ENCODE assay signal across 20 mouse cellular contexts in the genomic region with DNA sequence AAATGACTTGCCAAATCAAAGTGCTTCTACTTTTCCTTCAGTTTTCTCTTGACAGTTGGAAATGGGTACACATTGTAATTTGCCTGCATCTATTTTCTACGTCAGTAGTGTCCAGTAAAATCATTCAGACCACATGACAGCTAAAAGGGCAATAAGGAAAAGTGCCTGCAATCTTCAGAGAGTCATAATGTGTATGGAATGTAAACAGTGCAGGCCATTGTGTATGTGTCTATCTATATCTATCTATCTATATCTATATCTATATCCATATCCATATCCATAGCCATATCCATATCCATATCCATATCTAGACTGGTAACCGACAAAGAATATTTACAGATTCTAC.
DNase-seq lines count a peak whose midpoint lies in the region; ATAC-seq and TF ChIP-seq lines count a peak whose summit lies in the region.
"Had no signal": no experiment of that assay in that cellular context is flagged by ENCODE, and none has a peak within 500 bp of the region (broad histone marks: within the 10 kb centered on the region; RNA-seq: fewer than 3 reads in every experiment).

No protein-coding gene starts in this region.

- H3K27ac ChIP-seq in kidney, adult 2 months (ENCODE audit: insufficient read depth, low read depth, low read length): peak overlapping the region; percentile 99
- no peak overlapping the region for H3K27ac ChIP-seq in lung, embryonic 14.5 days (ENCODE audit: low read depth)
- H3K27ac ChIP-seq in intestine, embryonic 15.5 days: peak overlapping the region; percentile 10; the same call in 1 of the 2 replicates
- H3K27ac ChIP-seq: embryonic facial prominence, embryonic 13.5 days; forebrain, embryonic 13.5 days; heart, embryonic 10.5 days; hindbrain, embryonic 14.5 days; liver, embryonic 15.5 days; macrophage; midbrain, embryonic 10.5 days had no signal

- no peak overlapping the region for H3K4me3 ChIP-seq in kidney, adult 2 months (ENCODE audit: insufficient read depth, low read depth, low read length)
- H3K4me3 ChIP-seq in lung, embryonic 14.5 days (ENCODE audit: low read depth, low read length): no peak overlapping the region
- H3K4me3 ChIP-seq in intestine, embryonic 15.5 days (replicated peaks): no peak overlapping the region
- H3K4me3 ChIP-seq in myocyte: no peak overlapping the region
- H3K4me3 ChIP-seq: embryonic facial prominence, embryonic 13.5 days; forebrain, embryonic 13.5 days; heart, embryonic 10.5 days; liver, embryonic 15.5 days; midbrain, embryonic 10.5 days had no signal

- 56% methylated on average over 2 of the region's 2 CpGs for WGBS in kidney, adult 2 months
- 58% methylated on average over 2 of the region's 2 CpGs for WGBS in lung, embryonic 14.5 days
- 60% methylated on average over 2 of the region's 2 CpGs for WGBS in intestine, embryonic 15.5 days

- H3K79me2 ChIP-seq in myocyte (ENCODE audit: control insufficient read depth, insufficient read depth): no peaks in the 10 kb centered on the region

- H3K4me1 ChIP-seq in kidney, adult 2 months (ENCODE audit: control insufficient read depth, insufficient read depth, low read length): peaks cover 47% of the 10 kb centered on the region
- no peaks in the 10 kb centered on the region for H3K4me1 ChIP-seq in lung, embryonic 14.5 days (ENCODE audit: insufficient read depth)
- H3K4me1 ChIP-seq in intestine, embryonic 15.5 days (replicated peaks): 0 out of 2 replicates have a peak, but pooled peaks cover 2% of the 10 kb centered on the region
- H3K4me1 ChIP-seq: heart, embryonic 10.5 days; liver, embryonic 15.5 days; midbrain, embryonic 10.5 days had no signal

- no peak overlapping the region for H3ac ChIP-seq in myocyte (ENCODE audit: control insufficient read depth, insufficient read length)

- H3K9ac ChIP-seq in lung, embryonic 14.5 days: no peak overlapping the region
- H3K9ac ChIP-seq in intestine, embryonic 15.5 days: no peak overlapping the region
- H3K9ac ChIP-seq: embryonic facial prominence, embryonic 13.5 days; forebrain, embryonic 13.5 days; hindbrain, embryonic 14.5 days; liver, embryonic 15.5 days had no signal

- TF ChIP-seq CTCF in kidney, adult 2 months (conservative IDR thresholded peaks at IDR 0.05; ENCODE audit: insufficient read depth, insufficient read length, low read depth, low read length): no peak
- TF ChIP-seq CTCF in lung, embryonic 14.5 days (IDR thresholded peaks at IDR 0.05; ENCODE audit: low read depth): no peak

- no peak for DNase-seq in kidney, adult 2 months
- DNase-seq in kidney, postnatal 25 days: no peak
- no peak for DNase-seq in lung, embryonic 14.5 days
- no peak for DNase-seq in lung, adult 18-20 months
- no peak for DNase-seq in frontal cortex, postnatal 36 days (ENCODE audit: low spot score in 2 of 2)
- DNase-seq in spleen, postnatal 4 days (ENCODE audit: low spot score in 2 of 2): no peak
- DNase-seq: cerebellum, adult 18-20 months; cerebellum, postnatal 25 days; gastrocnemius, adult 2 months had no signal

- H3K36me3 ChIP-seq in kidney, adult 2 months (ENCODE audit: control insufficient read depth, insufficient read depth, low read length): no peaks in the 10 kb centered on the region
- H3K36me3 ChIP-seq in lung, embryonic 14.5 days (ENCODE audit: insufficient read depth): no peaks in the 10 kb centered on the region
- no peaks in the 10 kb centered on the region for H3K36me3 ChIP-seq in intestine, embryonic 15.5 days
- no peaks in the 10 kb centered on the region for H3K36me3 ChIP-seq in myocyte (ENCODE audit: control insufficient read depth, insufficient read depth)
- H3K36me3 ChIP-seq: embryonic facial prominence, embryonic 13.5 days; heart, embryonic 10.5 days; liver, embryonic 15.5 days; midbrain, embryonic 10.5 days had no signal

- peak; percentile 17; the same call in 1 of the 2 replicates for ATAC-seq in lung, embryonic 14.5 days (ENCODE audit: insufficient read depth)
- ATAC-seq in intestine, embryonic 15.5 days: peak; percentile 77
- ATAC-seq: forebrain, embryonic 13.5 days; inflammation-experienced regulatory T-cells, adult 6 months; midbrain, embryonic 16.5 days had no signal

- no peak overlapping the region for H3K4me2 ChIP-seq in lung, embryonic 14.5 days
- H3K4me2 ChIP-seq in intestine, embryonic 15.5 days (replicated peaks): 0 out of 2 replicates have a peak overlapping the region, but pooled peaks have one; percentile 15
- H3K4me2 ChIP-seq in myocyte (ENCODE audit: low read depth): peak overlapping the region; percentile 86
- H3K4me2 ChIP-seq: embryonic facial prominence, embryonic 13.5 days; forebrain, embryonic 13.5 days; hindbrain, embryonic 14.5 days; liver, embryonic 15.5 days had no signal

- TF ChIP-seq POLR2A in kidney, adult 2 months (IDR thresholded peaks at IDR 0.05; ENCODE audit: low read depth, low read length): no peak
- no peak for TF ChIP-seq POLR2A in myocyte (IDR thresholded peaks at IDR 0.05; ENCODE audit: insufficient read length, low read depth)

- H3K27me3 ChIP-seq in kidney, adult 2 months (replicated peaks; ENCODE audit: control insufficient read depth, insufficient read depth, low read length): no peaks in the 10 kb centered on the region
- H3K27me3 ChIP-seq in lung, embryonic 14.5 days (ENCODE audit: insufficient read depth, low read length): no peaks in the 10 kb centered on the region
- H3K27me3 ChIP-seq in intestine, embryonic 15.5 days (replicated peaks): no peaks in the 10 kb centered on the region
- H3K27me3 ChIP-seq in myocyte (ENCODE audit: control insufficient read depth, insufficient read depth, insufficient read length): no peaks in the 10 kb centered on the region
- H3K27me3 ChIP-seq: embryonic facial prominence, embryonic 13.5 days; forebrain, embryonic 13.5 days; liver, embryonic 15.5 days had no signal

- no peaks in the 10 kb centered on the region for H3K9me3 ChIP-seq in lung, embryonic 14.5 days (ENCODE audit: low read depth, low read length)
- no peaks in the 10 kb centered on the region for H3K9me3 ChIP-seq in intestine, embryonic 15.5 days
- H3K9me3 ChIP-seq: embryonic facial prominence, embryonic 13.5 days; forebrain, embryonic 13.5 days; heart, embryonic 10.5 days; liver, embryonic 15.5 days; midbrain, embryonic 10.5 days had no signal

TF ChIP-seq in myocyte, 11 proteins besides CTCF, POLR2A, EP300 and RAD21:
- TF ChIP-seq CEBPB (IDR thresholded peaks at IDR 0.05; ENCODE audit: insufficient read depth, poor library complexity, severe bottlenecking): no peak
- TF ChIP-seq REST (IDR thresholded peaks at IDR 0.05; ENCODE audit: insufficient read depth, insufficient read length): no peak
- TF ChIP-seq MAX (IDR thresholded peaks at IDR 0.05; ENCODE audit: low read depth): no peak
- no peak for TF ChIP-seq TCF12 (IDR thresholded peaks at IDR 0.05; ENCODE audit: insufficient read depth, poor library complexity, severe bottlenecking)
- TF ChIP-seq TCF3 (IDR thresholded peaks at IDR 0.05; ENCODE audit: insufficient read length, low read depth): no peak
- TF ChIP-seq USF1 (IDR thresholded peaks at IDR 0.05; ENCODE audit: low read depth): no peak
- no peak for TF ChIP-seq MYOG (IDR thresholded peaks at IDR 0.05; ENCODE audit: control insufficient read depth in 1 of 3, insufficient read depth in 1 of 3, insufficient read length in 2 of 3, low read depth in 2 of 3)
- no peak for TF ChIP-seq MYOD1 (IDR thresholded peaks at IDR 0.05; ENCODE audit: control insufficient read depth in 1 of 3, insufficient read length in 2 of 3, low read depth in 2 of 3)
- no peak for TF ChIP-seq SRF (IDR thresholded peaks at IDR 0.05; ENCODE audit: control insufficient read depth, insufficient read length, low read depth)
- no peak for TF ChIP-seq POLR2AphosphoS2 (IDR thresholded peaks at IDR 0.05; ENCODE audit: insufficient read length, low read depth)
- TF ChIP-seq E2F4 (IDR thresholded peaks at IDR 0.05; ENCODE audit: insufficient read depth): no peak
TF ChIP-seq in myocyte: peak in this region for 0.
